Mouse (Mus musculus) adrenal gland, adult 2 months (tissue): Measurements from ENCODE around the gene Vmn1r68. TPM values are rescaled to one million over a fixed set of nuclear protein-coding genes. Genes with fewer than 3 reads are reported as not detected.
A peak's percentile ranks its signal among the peaks of the same experiment; 100 is the strongest.

ENCODE experiments used
- DNase-seq: peaks from one replicate; pipeline ENCODE4 v3.0.0; 2021
- long read RNA-seq: library from polyadenylated mRNA; stranded (forward); transcript quantifications from one replicate; pipeline ENCODE4 v2.0.0, GENCODE M21; 2021
- polyA plus RNA-seq: library from polyadenylated mRNA; depleted of rRNA; stranded (reverse); fragments of >200 nt; gene quantifications from 2 replicates; pipeline ENCODE4 v1.2.3, GENCODE M21; 2012; rRNA removed
- total RNA-seq, 2 experiments: library from RNA; stranded (reverse); gene quantifications; 2 replicates each; pipeline ENCODE4 v1.2.3; 2021

Vmn1r68 gene
- total RNA-seq (not detected), polyA plus RNA-seq (not detected in 2 replicates)
- long read RNA-seq, result 0 reads

DNA sequence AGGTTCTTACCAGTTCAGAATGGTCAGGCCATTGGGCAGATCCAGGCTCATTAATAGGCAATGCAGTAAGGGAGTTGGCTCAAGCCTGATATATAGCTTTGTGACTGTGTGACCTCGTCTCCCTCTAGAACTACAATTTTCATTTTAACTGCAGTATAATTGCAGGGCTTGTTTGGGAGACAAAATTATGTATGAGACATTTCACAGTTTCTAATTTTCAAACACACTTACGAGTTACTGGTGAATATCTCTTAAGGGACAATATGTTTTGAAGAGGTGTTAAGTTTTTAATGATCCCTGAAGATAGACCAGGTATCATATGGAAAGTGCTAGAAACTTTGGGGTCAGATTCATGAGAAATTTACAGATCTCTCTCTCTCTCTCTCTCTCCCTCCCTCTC lies at the start of gene Vmn1r68:
Gene Vmn1r68, minus strand, starts transcription at position 101 of the 400 bp plus-strand sequence.
- no peak for DNase-seq

DNA sequence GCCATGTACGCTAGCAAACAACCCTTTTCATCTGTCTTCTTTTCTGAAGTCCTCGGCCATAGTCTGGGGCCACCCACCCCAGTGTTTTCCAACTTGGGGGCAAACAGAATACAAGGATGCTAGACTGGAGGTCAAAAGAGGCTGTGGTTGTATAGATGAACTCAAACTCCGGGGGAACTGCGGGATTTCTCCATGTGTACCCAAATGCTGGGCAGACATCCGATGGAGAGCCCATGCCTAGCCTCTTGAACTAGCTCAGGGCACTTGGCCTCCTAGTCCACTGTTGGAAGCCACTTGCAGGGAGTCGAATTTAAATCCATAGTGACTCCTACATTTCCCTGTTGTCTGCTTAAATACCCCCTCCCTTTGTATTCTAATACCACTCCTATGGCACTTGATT lies 62.7 kb downstream of the Vmn1r68 start:
- no peak for DNase-seq

DNA sequence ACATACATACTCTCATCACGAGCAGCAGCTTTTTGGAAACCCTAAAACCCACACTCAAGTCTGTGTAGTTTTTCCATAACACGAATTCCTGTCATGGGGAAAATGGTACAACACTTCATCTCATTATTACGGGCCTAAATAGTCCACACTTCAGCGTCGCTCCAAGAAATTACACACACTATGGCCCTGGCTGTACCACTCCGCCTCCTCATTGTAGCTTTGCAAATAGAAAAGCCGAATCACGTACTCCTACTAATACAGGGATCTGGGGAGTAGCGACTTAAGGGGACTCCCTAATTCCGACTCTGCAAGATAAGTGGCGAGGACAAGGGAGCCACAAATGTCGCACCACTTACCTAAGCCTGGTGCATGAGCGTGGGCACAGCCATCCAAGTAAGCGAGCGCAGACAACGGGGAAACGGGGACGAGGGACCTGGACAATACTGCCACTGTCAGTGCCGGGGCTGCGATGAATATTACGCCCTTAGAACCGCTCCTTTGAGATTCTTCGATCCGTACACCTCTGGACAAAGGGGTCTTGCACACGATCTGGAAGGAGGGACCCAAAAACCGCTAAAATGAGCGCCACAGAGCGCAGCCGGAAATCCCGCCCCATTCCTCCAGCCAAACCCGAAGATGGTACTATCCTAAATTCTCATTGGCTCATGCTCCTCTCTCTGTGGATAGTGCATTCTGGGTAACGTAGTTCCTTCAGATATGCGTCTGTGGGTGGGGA lies 63.3 kb downstream of the Vmn1r68 start, which contains the start of gene Zik1:
Gene Zik1, minus strand, starts transcription at position 609 of the 736 bp plus-strand sequence.
- peak; percentile 69 for DNase-seq

DNA sequence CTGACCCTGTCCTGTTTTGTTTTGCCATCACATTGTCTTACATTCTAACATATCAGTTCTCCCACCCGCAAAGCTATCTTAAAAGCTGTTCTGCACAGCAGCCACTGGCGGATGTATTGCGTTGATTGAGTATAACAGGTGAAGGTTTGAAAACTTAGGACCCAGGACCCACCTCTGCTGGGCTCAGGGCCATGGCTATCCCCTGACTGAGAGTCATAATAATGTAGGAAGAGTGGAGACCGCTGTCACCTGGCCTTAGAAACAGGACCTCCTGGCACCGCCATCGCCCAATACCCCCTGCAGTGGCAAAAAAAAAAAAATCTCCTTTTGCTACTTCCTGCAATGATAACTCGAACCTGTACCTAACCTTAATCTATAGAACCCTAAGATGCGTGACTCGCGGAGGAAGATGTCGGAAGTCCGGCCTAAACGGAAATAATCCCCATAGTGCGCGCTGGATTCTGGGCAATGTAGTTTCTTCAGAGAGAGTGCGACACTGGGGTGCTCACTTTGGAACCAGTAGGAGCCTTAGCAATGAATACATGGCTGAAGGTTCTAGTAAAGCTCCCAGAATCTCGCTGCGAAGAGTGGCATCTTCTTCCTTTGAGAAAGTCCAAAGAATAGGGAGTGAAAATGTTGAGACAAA lies 77.6 kb downstream of the Vmn1r68 start:
- no peak for DNase-seq

DNA sequence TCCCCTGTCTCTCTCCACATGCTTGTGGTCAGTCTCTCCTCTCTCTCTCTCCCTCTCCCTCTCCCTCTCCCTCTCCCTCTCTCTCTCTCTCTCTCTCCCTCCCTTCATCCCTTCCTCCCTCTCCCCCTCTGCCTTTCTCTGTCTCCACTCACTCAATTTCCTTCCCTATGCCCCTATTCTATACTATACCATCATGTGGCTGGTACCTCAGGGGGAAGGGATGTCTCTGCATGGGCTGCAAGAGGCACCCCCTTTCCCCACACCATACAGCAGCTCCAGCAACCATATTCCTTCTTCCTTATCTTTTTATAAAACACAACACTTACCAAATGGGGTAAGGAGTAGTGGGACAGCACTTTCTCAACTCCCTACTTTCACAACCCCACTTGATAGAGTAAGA lies 78.5 kb downstream of the Vmn1r68 start:
- DNase-seq, result no peak

DNA sequence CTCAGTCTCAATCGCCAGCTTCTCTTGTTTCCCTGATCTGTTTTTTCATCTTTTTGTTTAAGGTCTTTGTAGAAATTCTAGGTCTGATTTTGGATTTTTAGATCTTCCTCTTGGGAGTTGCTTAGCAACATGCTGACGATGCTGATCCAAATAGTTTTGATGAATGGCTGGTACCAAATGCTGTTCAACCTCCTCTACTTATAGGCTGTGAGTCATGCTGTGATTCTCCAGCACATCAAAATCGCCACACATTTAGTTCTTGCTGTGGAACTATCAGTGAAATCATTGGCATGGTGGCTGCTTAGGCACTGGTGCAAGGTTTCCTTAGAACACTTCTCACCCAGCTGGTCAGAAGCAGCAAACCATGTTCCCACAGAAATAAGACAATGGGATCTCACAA lies 100.1 kb downstream of the Vmn1r68 start:
- DNase-seq, result no peak

Other genes with a start within 250 kb of the Vmn1r68 start
- gene Vmn1r67, start 115.2 kb downstream of the Vmn1r68 start, total RNA-seq, result not detected
- not detected in 2 replicates for gene Vmn1r67, start 115.2 kb downstream of the Vmn1r68 start, polyA plus RNA-seq
- gene Zik1, start 63.1 kb downstream of the Vmn1r68 start, total RNA-seq, result 1 to 10 TPM; 1.9 to 2.8 TPM
- 0.10 and 0.13 TPM in 2 replicates for gene Zik1, start 63.1 kb downstream of the Vmn1r68 start, polyA plus RNA-seq
- gene Vmn1r69, start 55.2 kb upstream of the Vmn1r68 start, total RNA-seq, result not detected
- not detected in 2 replicates for gene Vmn1r69, start 55.2 kb upstream of the Vmn1r68 start, polyA plus RNA-seq
- not detected for gene Vmn1r70, start 73.0 kb upstream of the Vmn1r68 start, total RNA-seq
- not detected in 2 replicates for gene Vmn1r70, start 73.0 kb upstream of the Vmn1r68 start, polyA plus RNA-seq
- gene Nlrp4b, start 129.3 kb upstream of the Vmn1r68 start, total RNA-seq, result not detected
- gene Nlrp4b, start 129.3 kb upstream of the Vmn1r68 start, polyA plus RNA-seq, result not detected in 2 replicates
- not detected for gene Vmn1r71, start 195.9 kb upstream of the Vmn1r68 start, total RNA-seq
- not detected in 2 replicates for gene Vmn1r71, start 195.9 kb upstream of the Vmn1r68 start, polyA plus RNA-seq